Mouse (Mus musculus) brown adipose tissue, adult 24 weeks (tissue): ENCODE measurements at regions not wholly inside any gene's neighbourhood (a gene's known extent, or its start where the extent isn't known, plus 50 kb on each side); places are given as distances from the start of the nearest gene placed in this dataset.

Experiments used
- H3K27ac ChIP-seq: fragments of 200-500 bp; replicated peaks from 2 replicates; pipeline ENCODE4 v1.5.1; 2012; ENCODE audit warnings: low read depth, mild to moderate bottlenecking, low read length
- H3K4me1 ChIP-seq: fragments of 200-500 bp; 2 replicates; pipeline ENCODE4 v1.6.1; 2012; ENCODE audit warnings: low read length, mixed read lengths; ENCODE audit not compliant: control insufficient read depth, insufficient read depth, insufficient read length
- H3K4me3 ChIP-seq: fragments of 200-500 bp; 2 replicates; pipeline ENCODE4 v1.5.1; 2012; ENCODE audit warnings: low read depth, mild to moderate bottlenecking, low read length, moderate library complexity; ENCODE audit not compliant: insufficient read depth

GRCm38 (mm10) chr5:47426467-47426866 lies 556.5 kb upstream of the Slit2 start:
- Histone ChIP-seq H3K4me1 (no peaks in the 10 kb centered on the region), H3K27ac (no peak overlapping the region), H3K4me3 (no peak overlapping the region)

GRCm38 (mm10) chr5:47429217-47430172 lies 553.4 kb upstream of the Slit2 start:
- Histone ChIP-seq H3K27ac (no peak overlapping the region), H3K4me3 (no peak overlapping the region), H3K4me1 (no peaks in the 10 kb centered on the region)

- no peak overlapping the region for H3K27ac ChIP-seq
- no peaks in the 10 kb centered on the region for H3K4me1 ChIP-seq
Observed at GRCm38 (mm10) chr5:47431599-47432328, 551.2 kb upstream of the Slit2 start.

GRCm38 (mm10) chr5:47436455-47436854 lies 546.5 kb upstream of the Slit2 start:
- H3K4me1 ChIP-seq = no peaks in the 10 kb centered on the region
- no peak overlapping the region for H3K27ac ChIP-seq
- H3K4me3 ChIP-seq = no peak overlapping the region

More at GRCm38 (mm10) chr5:47431599-47432328, 551.2 kb upstream of the Slit2 start:
- no peak overlapping the region for H3K4me3 ChIP-seq

- H3K4me3 ChIP-seq = no peak overlapping the region
- H3K27ac ChIP-seq = no peak overlapping the region
- H3K4me1 ChIP-seq = no peaks in the 10 kb centered on the region
Observed at GRCm38 (mm10) chr5:47446305-47447028, 536.5 kb upstream of the Slit2 start.

- H3K27ac ChIP-seq = no peak overlapping the region
- no peak overlapping the region for H3K4me3 ChIP-seq
- no peaks in the 10 kb centered on the region for H3K4me1 ChIP-seq
Observed at GRCm38 (mm10) chr5:47464848-47465247, 518.1 kb upstream of the Slit2 start.

- no peak overlapping the region for H3K27ac ChIP-seq
- H3K4me1 ChIP-seq = no peaks in the 10 kb centered on the region
- H3K4me3 ChIP-seq = no peak overlapping the region
Observed at GRCm38 (mm10) chr5:47469394-47469793, 513.5 kb upstream of the Slit2 start.

- Histone ChIP-seq H3K27ac (no peak overlapping the region), H3K4me1 (no peaks in the 10 kb centered on the region), H3K4me3 (no peak overlapping the region)
Observed at GRCm38 (mm10) chr5:47472027-47472825, 510.7 kb upstream of the Slit2 start.

GRCm38 (mm10) chr5:47479908-47480307 lies 503.0 kb upstream of the Slit2 start:
- Histone ChIP-seq H3K4me3 (no peak overlapping the region), H3K27ac (no peak overlapping the region), H3K4me1 (no peaks in the 10 kb centered on the region)

- Histone ChIP-seq H3K27ac (no peak overlapping the region), H3K4me1 (no peaks in the 10 kb centered on the region), H3K4me3 (no peak overlapping the region)
Observed at GRCm38 (mm10) chr5:47496218-47496617, 486.7 kb upstream of the Slit2 start.

GRCm38 (mm10) chr5:47502764-47503416 lies 480.0 kb upstream of the Slit2 start:
- Histone ChIP-seq H3K27ac (no peak overlapping the region), H3K4me3 (no peak overlapping the region), H3K4me1 (no peaks in the 10 kb centered on the region)

- Histone ChIP-seq H3K4me3 (no peak overlapping the region), H3K4me1 (no peaks in the 10 kb centered on the region), H3K27ac (no peak overlapping the region)
Observed at GRCm38 (mm10) chr5:47508689-47509301, 474.1 kb upstream of the Slit2 start.

- H3K4me1 ChIP-seq = no peaks in the 10 kb centered on the region
- no peak overlapping the region for H3K4me3 ChIP-seq
- no peak overlapping the region for H3K27ac ChIP-seq
Observed at GRCm38 (mm10) chr5:47522161-47522942, 460.6 kb upstream of the Slit2 start.
